Mouse (Mus musculus): ENCODE measurements around the gene Prkch. TPM values are rescaled to one million over a fixed set of nuclear protein-coding genes. Genes with fewer than 3 reads are reported as not detected.

Prkch gene
- polyA plus RNA-seq, 1 experiment from 2014 or later: 11.2 TPM

GRCm38 (mm10) chr12:73687077-73688035 is 102.8 kb downstream of the Prkch start:
- ATAC-seq (replicated peaks; ENCODE audit: low FRiP score, low read depth) (peak; percentile 84), DNase-seq (ENCODE audit: low spot score) (peak; percentile 85)
- Histone ChIP-seq H3K4me3 (replicated peaks; ENCODE audit: low read depth, low read length) (no peak overlapping the region), H3K9ac (ENCODE audit: low read depth, low read length) (no peak overlapping the region), H3K36me3 (ENCODE audit: insufficient read depth, low read length) (no peaks in the 10 kb centered on the region), H3K9me3 (replicated peaks; ENCODE audit: low read length) (no peaks in the 10 kb centered on the region), H3K4me1 (replicated peaks; ENCODE audit: insufficient read depth, low read length) (no peaks in the 10 kb centered on the region), H3K4me2 (ENCODE audit: low read length) (no peak overlapping the region), H3K27me3 (ENCODE audit: insufficient read depth, low read length) (no peaks in the 10 kb centered on the region), H3K27ac (no peak overlapping the region; the same call in 1 of the 2 replicates)
- 46% methylated on average over 20 of the region's 20 CpGs for WGBS
- TF ChIP-seq CTCF (IDR thresholded peaks at IDR 0.05; ENCODE audit: low read depth): peak; percentile 78

- Histone ChIP-seq H3K27me3 (ENCODE audit: insufficient read depth, low read length) (no peaks in the 10 kb centered on the region), H3K4me2 (ENCODE audit: low read length) (no peak overlapping the region), H3K36me3 (ENCODE audit: insufficient read depth, low read length) (no peaks in the 10 kb centered on the region), H3K9ac (ENCODE audit: low read depth, low read length) (no peak overlapping the region), H3K4me3 (replicated peaks; ENCODE audit: low read depth, low read length) (no peak overlapping the region), H3K9me3 (replicated peaks; ENCODE audit: low read length) (no peaks in the 10 kb centered on the region), H3K27ac (no peak overlapping the region), H3K4me1 (replicated peaks; ENCODE audit: insufficient read depth, low read length) (no peaks in the 10 kb centered on the region)
- DNase-seq (ENCODE audit: low spot score) (no peak), ATAC-seq (replicated peaks; ENCODE audit: low FRiP score, low read depth) (no peak)
- TF ChIP-seq CTCF (IDR thresholded peaks at IDR 0.05; ENCODE audit: low read depth): peak; percentile 50
- WGBS: 13% methylated on average over 4 of the region's 4 CpGs
Measured at GRCm38 (mm10) chr12:73692321-73692720, 107.7 kb downstream of the Prkch start.

GRCm38 (mm10) chr12:73693347-73693746 is 108.8 kb downstream of the Prkch start:
- H3K27me3 ChIP-seq (ENCODE audit: insufficient read depth, low read length): no peaks in the 10 kb centered on the region
- 22% methylated on average over 4 of the region's 4 CpGs for WGBS
- H3K9me3 ChIP-seq (replicated peaks; ENCODE audit: low read length): no peaks in the 10 kb centered on the region
- DNase-seq (ENCODE audit: low spot score) (peak; percentile 73), ATAC-seq (replicated peaks; ENCODE audit: low FRiP score, low read depth) (peak; percentile 65; the same call in 1 of the 2 replicates)
- H3K9ac ChIP-seq (ENCODE audit: low read depth, low read length): no peak overlapping the region
- H3K36me3 ChIP-seq (ENCODE audit: insufficient read depth, low read length): no peaks in the 10 kb centered on the region
- TF ChIP-seq CTCF (IDR thresholded peaks at IDR 0.05; ENCODE audit: low read depth): peak; percentile 85
- no peak overlapping the region for H3K27ac ChIP-seq
- H3K4me1 ChIP-seq (replicated peaks; ENCODE audit: insufficient read depth, low read length): no peaks in the 10 kb centered on the region
- no peak overlapping the region for H3K4me2 ChIP-seq (ENCODE audit: low read length)
- no peak overlapping the region for H3K4me3 ChIP-seq (replicated peaks; ENCODE audit: low read depth, low read length)

GRCm38 (mm10) chr12:73694690-73695089 is 110.1 kb downstream of the Prkch start:
- Histone ChIP-seq H3K27ac (no peak overlapping the region), H3K4me1 (replicated peaks; ENCODE audit: insufficient read depth, low read length) (no peaks in the 10 kb centered on the region), H3K9me3 (replicated peaks; ENCODE audit: low read length) (no peaks in the 10 kb centered on the region), H3K36me3 (ENCODE audit: insufficient read depth, low read length) (no peaks in the 10 kb centered on the region), H3K4me3 (replicated peaks; ENCODE audit: low read depth, low read length) (no peak overlapping the region), H3K4me2 (ENCODE audit: low read length) (no peak overlapping the region), H3K27me3 (ENCODE audit: insufficient read depth, low read length) (no peaks in the 10 kb centered on the region), H3K9ac (ENCODE audit: low read depth, low read length) (no peak overlapping the region)
- DNase-seq (ENCODE audit: low spot score) (no peak), ATAC-seq (replicated peaks; ENCODE audit: low FRiP score, low read depth) (no peak; the same call in 1 of the 2 replicates)
- WGBS: 74% methylated on average over 13 of the region's 13 CpGs
- no peak for TF ChIP-seq CTCF (IDR thresholded peaks at IDR 0.05; ENCODE audit: low read depth)

- Histone ChIP-seq H3K9me3 (replicated peaks; ENCODE audit: low read length) (no peaks in the 10 kb centered on the region), H3K4me2 (ENCODE audit: low read length) (no peak overlapping the region), H3K36me3 (ENCODE audit: insufficient read depth, low read length) (no peaks in the 10 kb centered on the region), H3K4me3 (replicated peaks; ENCODE audit: low read depth, low read length) (no peak overlapping the region), H3K27me3 (ENCODE audit: insufficient read depth, low read length) (no peaks in the 10 kb centered on the region), H3K4me1 (replicated peaks; ENCODE audit: insufficient read depth, low read length) (no peaks in the 10 kb centered on the region), H3K9ac (ENCODE audit: low read depth, low read length) (no peak overlapping the region), H3K27ac (no peak overlapping the region)
- 76% methylated on average over 16 of the region's 16 CpGs for WGBS
- ATAC-seq (replicated peaks; ENCODE audit: low FRiP score, low read depth): no peak; the same call in 1 of the 2 replicates
- DNase-seq (ENCODE audit: low spot score): no peak
- peak; percentile 25; the same call in 1 of the 2 replicates for TF ChIP-seq CTCF (IDR thresholded peaks at IDR 0.05; ENCODE audit: low read depth)
Measured at GRCm38 (mm10) chr12:73695110-73695509, 110.5 kb downstream of the Prkch start.

GRCm38 (mm10) chr12:73696084-73696483 is 111.5 kb downstream of the Prkch start:
- Histone ChIP-seq H3K4me3 (replicated peaks; ENCODE audit: low read depth, low read length) (no peak overlapping the region), H3K9ac (ENCODE audit: low read depth, low read length) (no peak overlapping the region), H3K9me3 (replicated peaks; ENCODE audit: low read length) (no peaks in the 10 kb centered on the region), H3K4me2 (ENCODE audit: low read length) (no peak overlapping the region), H3K27me3 (ENCODE audit: insufficient read depth, low read length) (no peaks in the 10 kb centered on the region), H3K27ac (no peak overlapping the region), H3K36me3 (ENCODE audit: insufficient read depth, low read length) (no peaks in the 10 kb centered on the region), H3K4me1 (replicated peaks; ENCODE audit: insufficient read depth, low read length) (no peaks in the 10 kb centered on the region)
- no peak for ATAC-seq (replicated peaks; ENCODE audit: low FRiP score, low read depth)
- 71% methylated on average over 4 of the region's 4 CpGs for WGBS
- no peak for DNase-seq (ENCODE audit: low spot score)
- TF ChIP-seq CTCF (IDR thresholded peaks at IDR 0.05; ENCODE audit: low read depth): no peak

Measured in kidney, postnatal 0 days (tissue).